Mouse (Mus musculus) testis, postnatal 14 days (tissue): ENCODE results near the gene Gm14419.
"Not testable (repeated sequence)": the region's sequence is repeated elsewhere in the genome, so short reads cannot be mapped to it uniquely, and the experiment has no call there.

ENCODE experiments used
- DNase-seq: peaks from one replicate; pipeline ENCODE4 v3.0.0; 2021; ENCODE audit warnings: low spot score

The Gm14419 gene

GRCm38 (mm10) chr2:177000656-177001055 is at the start of gene Gm14419:
Gene Gm14419, plus strand, starts transcription at chr2:177000956.
- not testable (repeated sequence) for DNase-seq
